Mouse (Mus musculus): ENCODE results near the gene Thsd4.

GRCm38 (mm10) chr9:60140411-60140810, 381.4 kb downstream of the Thsd4 start:
- TF ChIP-seq EP300 (IDR thresholded peaks at IDR 0.05; ENCODE audit: low read depth): no peak
- no peak for TF ChIP-seq CTCF (IDR thresholded peaks at IDR 0.05; ENCODE audit: low read depth)
